Mouse (Mus musculus) forelimb bud, embryonic 11.5 days (tissue): ENCODE data around the gene Hhat.
A peak's percentile ranks its signal among the peaks of the same experiment; 100 is the strongest.

ENCODE experiments used
- DNase-seq: peaks from one replicate; pipeline ENCODE4 v3.0.0-alpha.2; 2012; ENCODE audit warnings: low read depth, low spot score

The Hhat gene

DNA sequence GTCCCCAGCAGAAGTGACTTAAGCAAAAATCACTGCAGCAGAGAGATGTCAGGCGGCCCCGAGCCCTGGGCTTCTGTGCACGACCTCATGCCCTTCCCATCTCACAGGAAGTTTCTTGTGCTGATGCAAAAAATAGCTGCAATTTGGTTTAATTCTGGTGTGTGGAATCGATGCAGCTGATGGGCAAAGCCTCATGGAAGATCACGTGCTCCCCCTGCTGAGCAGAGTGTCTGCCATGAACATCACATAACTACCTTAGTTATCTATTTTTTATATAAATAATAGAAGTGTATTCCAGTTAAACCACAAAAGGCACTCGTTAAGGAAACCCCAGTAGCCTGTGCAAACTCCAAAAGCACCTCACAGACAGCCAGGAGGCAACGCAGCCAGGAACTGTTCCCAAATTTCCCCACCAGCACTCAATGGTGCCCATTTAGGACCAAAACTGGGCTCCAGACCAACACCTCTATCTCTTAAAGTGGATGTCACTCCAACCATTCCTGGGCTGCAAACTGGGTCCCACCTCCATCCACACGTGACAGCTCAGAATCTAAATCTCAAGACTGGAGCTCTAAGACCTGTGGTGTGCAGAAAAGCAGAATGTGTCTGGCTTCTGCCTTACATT, 118.9 kb downstream of the Hhat start:
- no peak for DNase-seq

DNA sequence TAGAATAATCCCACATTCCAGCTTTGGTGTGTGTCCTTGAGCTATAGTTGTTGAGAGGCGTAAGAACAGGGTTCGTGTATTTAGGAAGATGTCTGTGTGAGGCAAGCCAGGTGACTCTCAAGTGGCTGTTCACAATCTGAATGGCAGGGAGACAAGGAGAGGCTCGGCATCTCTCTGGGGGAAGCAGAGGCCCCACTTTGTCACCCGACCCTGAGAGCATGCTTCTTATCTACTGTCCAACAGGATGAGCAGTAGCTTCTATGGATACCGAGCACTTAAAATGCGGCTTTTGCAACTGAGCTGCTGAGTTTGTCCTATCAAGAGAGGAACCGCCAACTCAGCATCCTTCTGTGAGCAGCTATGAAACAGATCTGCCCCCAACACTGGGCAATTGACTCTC, 120.4 kb downstream of the Hhat start:
- DNase-seq = no peak

DNA sequence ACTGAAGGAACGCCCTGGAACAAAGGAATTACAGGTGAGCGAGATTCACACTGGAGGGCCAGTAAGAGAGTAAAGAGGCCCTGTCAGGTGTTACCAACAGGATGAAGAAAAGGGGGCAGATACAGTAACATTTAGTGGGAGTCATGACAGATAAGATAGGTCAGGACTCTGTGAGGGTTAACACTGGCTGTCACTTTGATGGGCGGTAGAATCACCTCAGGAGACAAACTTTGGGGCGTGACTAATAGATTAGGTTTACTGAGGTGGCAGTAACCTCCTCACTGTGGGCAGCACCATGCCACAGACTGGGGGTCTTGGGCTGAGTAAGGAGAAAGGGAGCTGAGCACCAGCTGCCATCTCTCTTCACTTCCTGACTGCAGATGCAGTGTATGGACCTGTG, 121.0 kb downstream of the Hhat start:
- DNase-seq = no peak

DNA sequence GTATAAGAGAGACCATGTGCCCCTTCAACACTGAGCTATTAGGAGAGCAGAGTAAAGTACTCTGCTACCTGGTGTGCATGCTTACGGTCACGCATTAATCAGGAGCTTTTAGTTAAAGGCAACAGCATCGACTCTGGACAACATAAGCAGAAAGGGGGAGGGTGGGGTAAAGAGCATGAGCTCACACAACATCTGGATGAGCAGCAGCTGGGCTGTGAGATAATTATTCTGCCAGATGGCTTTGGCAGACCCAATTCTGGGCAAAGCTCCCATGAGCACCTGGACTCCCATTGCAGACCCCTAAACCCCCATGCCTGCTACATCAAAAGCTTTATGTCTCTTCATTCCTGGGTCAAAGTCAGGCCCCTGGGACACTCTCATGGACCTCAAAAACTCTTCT, 121.8 kb downstream of the Hhat start:
- DNase-seq = peak; percentile 36

DNA sequence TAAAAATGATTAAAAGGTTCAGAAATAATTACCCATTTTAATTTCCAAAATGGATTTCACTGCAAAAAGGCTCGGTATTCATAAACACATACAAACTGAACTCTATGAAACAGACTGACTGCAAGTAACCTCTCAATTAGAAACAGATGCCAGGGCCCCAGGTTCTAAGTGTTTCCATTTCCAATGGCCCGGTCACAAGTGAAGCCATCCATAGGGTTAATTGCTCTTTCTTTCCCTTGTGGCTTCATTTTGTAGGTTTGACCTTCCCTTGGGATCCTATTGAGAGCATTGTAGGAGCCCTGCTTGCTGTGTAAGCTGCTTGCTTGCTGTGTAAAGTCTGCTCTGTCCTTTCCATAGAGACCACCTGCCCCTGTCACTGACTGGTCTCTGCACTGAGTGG, 123.7 kb downstream of the Hhat start:
- DNase-seq = peak; percentile 63

DNA sequence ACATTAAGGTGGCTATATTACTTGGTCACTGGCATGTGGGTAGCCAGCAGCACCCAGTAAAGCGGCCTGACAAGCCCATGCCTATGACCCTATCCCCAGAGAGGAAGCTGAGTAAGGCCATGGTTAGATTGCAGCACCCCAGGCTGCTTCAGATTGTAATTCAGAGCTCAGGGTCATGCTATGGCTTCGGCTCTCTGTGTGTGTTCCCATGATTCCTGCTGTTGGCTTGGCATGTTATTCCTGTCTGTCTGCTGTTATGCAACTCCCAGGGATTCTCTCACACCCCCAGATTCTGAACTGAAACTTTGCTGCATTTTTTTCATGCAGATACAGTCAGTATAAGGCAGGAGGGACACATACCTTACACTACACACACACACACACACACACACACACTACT, 128.9 kb downstream of the Hhat start:
- DNase-seq = no peak

DNA sequence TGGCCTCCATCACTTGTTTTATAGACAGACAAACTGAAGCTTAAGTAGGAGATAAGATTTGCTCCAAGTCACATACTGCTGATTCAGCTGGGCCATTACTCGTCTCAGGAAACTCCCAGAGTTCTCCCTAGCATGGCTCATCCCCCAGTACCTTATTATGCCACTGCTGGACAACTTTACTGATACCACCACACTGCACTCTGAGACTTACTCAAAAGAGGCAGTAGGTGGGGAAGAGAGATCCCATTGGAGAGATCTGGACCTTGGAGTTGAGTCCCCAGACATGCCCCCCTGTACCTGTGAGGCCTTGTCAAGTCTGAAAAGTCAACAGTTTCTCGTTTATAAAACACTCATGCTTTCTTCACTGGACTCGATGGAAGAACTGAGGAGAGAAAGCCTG, 131.8 kb downstream of the Hhat start:
- no peak for DNase-seq

DNA sequence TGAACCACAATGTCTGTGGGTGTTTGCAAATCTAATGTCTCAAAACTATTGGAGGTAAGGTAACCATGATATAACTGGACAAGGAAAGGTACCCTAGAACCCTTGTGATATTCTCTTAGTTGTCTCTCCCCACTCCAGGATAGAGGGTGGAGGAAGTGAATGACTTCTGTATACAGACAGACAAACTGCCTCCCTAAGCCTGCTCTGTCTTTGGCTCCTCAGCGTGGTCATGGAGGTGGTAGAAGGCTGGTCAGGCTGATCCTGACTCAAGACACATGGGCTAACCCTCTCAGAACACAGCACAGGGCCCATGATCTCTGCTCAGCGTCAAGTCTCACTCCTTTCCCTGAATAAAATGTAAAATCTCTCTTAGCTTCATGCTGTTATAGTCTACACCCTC, 149.2 kb downstream of the Hhat start:
- DNase-seq = no peak

DNA sequence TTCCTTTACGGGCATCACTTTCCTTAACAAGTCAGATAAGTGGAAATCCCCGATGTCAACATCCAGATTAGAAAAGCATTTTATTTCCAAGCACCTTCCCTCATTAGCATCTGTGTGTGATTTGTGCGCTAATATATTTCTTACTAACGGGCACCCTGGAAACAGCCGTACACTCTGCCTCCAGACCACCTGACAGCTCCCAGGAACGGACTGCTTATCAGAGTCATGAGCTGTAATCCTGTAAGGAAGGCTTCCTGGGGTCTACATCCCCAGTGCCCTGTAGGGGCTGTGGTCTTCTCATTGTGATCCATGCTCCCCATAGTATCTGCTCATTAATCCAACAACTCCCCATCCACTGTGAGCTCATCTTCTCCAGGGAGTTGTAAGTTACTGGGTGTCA, 157.8 kb downstream of the Hhat start:
- no peak for DNase-seq

DNA sequence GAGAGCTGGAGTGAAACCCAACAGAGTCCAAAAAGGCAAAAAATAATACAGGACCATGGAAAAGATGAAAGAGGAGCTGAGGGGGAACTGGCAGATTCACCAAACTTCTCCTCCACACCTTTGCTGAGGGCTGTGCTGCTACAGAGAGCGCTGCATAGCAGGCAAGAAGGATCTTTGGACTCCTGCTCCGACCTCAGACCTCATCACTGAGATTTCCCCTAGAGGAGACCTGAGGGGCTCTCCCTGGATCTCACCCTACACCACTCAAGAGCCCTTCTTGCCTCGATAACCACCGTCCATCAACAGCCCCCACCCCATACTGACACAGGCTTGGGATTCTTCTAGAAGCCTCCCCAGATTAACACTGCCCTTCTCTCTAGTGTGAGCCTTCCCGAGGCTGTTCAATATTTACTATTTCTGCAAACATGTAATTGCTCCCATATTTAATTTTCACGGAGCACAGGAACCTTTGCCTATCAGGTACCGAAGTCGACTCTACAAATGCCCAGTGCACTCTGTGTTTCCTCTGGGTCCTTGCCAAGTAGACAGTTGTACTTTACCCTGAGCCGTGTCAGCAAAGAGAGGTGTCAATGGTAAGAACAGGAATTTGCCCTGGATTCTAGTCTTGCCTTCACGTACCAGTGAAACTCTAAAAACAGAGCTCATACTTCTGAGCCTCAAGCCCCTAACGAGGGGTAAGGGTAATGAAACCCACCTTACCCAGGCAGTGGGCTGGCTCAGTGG, 158.9 kb downstream of the Hhat start:
- no peak for DNase-seq

DNA sequence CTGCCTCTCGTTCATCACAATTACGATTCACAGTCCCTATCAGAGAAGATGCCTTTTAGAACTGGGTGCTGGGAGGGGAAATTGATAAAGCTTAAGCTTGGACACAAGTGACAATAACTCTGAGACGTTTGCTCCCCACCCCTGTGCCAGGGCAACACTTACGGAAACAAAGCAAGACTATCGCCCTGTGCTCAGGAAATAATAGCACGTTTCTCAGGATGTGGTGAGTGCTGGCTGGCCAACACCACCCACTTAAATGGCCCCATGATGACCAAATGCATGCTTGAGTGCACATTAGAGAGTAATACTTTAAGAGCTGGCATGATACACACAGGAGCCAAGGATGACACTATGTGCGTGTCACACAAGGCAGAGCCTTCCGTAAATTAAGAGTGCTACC, 164.1 kb downstream of the Hhat start:
- DNase-seq = no peak

DNA sequence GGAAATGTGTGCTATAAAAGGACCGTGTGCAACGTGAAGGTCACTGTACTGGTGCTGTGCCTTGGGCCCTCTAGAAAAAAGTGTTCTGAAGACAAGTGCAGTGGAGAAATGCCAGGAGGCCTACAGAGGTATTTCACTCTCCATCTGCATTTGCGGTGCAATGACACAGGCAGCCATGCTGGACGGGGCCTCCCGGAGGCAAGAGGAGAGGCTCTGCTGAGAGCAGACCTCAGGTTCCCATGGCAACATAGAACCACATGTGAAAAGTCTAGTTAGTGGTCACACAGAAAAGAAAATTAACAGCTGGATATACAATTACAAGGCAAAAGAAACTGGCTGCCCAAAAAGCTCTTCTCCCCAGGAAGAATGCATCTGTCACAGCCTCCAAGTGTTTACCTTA, 166.6 kb downstream of the Hhat start:
- DNase-seq = peak; percentile 29

DNA sequence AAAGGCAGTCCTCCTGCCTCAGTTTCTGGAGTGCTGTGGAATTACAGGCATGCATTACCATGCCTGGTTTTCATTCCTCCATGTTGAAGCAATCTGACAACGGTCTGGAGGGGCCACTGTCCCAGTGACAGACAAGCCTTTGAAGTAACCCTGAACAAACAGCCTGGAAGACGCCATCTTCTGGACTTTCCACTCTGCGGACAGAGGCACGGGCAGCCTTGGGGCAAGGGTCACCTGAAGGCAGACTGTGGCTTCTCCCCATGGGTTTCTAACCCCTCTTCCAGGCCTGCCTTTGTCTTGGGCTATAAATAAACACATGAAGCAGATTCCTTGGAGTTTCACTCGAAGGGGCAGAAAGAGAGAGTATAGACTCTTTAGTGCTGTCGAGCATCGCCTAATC, 167.5 kb downstream of the Hhat start:
- no peak for DNase-seq

DNA sequence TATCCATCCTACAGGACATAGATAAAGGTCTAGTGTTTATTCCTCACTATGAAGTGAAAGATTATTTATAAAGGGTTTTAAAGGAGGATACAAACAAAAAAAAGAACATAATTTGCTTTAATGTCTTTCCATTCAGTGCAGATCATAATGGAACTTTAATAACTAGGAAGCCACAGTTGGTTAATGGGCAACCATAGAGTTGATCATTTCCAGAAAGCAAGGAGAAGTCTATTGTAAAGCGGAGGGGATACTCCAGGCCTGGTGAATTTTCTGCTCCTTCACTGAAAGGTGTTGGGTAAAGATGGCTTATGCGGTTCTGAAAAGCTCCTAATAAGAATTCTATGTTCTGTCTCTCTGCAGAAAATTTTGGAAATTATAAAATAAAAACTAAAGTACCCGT, 169.8 kb downstream of the Hhat start:
- DNase-seq = no peak

DNA sequence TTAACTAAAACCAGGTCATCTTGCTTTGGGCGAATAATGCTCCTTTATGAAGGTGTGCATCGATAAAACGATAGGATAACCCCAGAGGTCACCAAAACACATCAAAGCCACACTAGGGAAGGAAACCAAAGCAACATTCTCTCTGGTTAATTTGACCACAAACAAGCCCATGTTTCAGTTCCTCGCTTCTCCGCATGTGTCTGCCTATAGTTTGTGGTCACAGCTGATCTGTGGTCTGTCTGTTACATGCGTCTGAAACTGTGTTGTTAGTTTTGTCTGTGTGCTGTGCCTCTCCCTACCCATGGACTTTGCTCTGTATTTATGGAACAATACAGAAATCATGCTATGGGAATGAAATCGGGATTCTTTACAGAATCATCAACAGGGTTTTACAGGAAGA, 171.3 kb downstream of the Hhat start:
- DNase-seq = no peak

DNA sequence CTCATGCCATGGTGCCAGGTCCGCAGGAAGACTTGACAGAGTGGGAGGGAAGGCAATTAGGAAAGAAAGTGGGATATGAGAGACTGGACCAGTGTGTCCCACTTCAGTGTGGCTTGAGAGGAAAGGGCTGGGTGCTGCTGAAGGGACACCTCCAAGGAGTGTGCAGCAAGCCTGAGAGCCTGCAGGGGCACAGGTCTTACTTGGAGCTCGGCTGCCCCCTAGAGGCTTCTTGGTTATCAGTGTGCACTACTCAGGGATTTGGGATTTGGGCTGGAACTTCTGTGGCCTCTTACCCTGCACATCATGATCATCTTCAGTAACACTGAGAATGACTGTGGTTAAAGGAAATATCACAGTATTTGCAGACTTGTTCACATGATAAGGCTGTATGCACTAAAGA, 172.6 kb downstream of the Hhat start:
- DNase-seq = peak; percentile 77

DNA sequence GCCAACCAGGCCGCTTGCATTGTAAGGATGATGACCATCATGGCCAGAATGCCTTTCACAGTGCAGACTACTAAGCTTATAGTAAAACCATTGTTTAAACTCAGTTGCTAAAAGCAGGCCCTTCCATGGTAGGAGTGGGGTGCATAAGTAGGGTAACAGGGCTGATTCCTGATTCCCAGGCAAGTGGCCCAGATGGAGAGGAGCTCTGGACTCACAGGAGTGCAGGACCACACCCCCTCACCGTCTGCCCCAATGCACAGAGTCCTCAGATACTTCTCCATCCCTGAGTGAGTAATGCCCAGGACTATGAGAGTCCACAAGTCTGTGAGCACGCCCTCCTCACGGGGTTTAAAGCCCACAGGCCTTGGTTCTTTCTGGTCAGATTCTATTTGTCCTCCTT, 175.6 kb downstream of the Hhat start:
- no peak for DNase-seq

DNA sequence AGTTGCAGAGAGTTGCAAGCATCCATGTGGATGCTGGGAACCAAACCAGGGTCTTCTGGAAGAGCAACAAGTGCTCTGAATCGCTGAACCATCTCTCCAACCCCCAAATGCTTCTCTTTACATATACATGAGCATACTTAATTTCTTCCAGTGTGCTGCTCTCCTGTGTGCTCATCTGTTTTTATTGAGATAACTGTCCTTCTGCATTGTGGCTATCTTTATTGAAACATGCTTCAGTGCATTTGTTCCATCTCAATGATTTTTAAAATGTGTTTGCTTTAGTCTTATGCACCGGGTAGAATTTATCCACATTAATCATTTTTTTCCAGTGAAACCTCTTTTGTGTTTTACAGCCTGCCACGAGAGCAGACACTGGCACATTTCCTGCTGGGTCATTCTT, 177.5 kb downstream of the Hhat start:
- no peak for DNase-seq

DNA sequence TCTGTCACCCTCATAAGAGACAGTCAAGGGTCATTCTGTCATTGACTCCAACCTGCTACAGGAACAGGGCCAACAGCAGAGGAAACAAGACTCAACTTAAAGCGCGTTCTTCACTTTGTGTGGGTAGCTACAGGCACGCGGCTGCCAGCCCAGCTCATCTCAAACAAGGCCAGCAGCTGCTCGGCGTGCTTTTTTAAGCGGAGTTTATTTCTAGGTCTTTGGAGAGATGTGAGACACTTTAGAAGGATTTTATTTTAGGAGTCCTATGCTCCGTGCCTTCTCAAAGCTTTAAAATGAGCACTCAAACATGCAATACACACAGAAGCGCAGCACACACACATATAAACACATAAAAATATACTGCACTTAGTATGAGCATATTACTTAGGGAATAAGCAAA, 183.6 kb downstream of the Hhat start:
- DNase-seq = no peak

DNA sequence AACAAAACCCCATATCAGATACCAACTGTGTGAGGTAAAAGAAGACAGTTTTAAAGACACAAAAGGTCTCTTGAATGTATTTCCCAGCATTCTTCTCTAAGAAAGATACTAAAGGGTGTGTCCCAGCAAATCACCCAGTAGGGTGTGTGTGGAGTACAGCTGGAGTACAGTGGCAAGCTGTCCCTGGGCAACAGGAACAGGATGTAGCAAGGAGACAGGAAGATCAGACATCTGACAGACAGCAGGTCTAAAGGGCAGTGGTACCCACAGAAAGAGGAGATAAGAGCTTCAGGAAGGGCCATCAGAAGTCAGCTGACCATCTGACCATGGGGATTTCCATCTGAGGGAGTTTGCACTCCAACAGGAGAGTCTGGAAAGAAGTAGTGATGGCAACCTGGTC, 185.7 kb downstream of the Hhat start:
- DNase-seq = no peak

DNA sequence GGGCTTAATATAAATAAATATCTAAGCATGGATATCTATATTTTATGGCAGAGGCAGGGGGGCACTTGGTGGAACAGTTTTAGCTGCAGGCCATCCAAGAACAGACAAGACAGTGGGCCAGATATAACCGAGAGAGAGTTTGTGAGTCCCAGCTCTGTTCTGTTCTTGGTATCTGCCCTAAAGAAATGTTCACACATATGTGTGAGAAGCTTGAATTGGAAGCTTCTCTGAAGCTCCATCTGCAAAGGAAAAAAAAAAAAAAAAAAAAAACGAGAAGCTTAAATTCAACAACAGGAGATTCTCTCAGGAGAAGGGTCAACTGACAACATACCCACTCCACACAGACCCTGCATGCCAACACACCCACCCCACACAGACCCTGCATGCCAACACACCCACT, 188.1 kb downstream of the Hhat start:
- no peak for DNase-seq

DNA sequence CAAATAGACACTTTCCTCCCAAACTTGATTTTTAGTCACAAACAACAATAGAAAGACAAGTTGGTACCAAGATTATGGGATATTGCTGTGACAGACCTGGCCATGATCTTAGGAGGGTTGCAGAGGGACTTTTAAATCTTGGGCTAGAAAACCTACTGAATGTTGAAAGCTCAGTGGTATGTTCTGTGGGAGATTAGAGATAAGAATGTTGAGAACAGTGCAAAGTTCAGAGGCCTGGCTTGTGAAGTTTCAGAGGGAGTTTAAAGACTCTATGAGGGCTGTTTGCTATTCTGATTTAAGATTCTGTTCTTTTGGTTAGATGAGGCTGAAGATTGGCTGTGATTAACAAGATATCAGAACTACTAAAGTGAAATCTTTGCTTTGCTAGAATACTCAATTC, 206.3 kb downstream of the Hhat start:
- DNase-seq = no peak

DNA sequence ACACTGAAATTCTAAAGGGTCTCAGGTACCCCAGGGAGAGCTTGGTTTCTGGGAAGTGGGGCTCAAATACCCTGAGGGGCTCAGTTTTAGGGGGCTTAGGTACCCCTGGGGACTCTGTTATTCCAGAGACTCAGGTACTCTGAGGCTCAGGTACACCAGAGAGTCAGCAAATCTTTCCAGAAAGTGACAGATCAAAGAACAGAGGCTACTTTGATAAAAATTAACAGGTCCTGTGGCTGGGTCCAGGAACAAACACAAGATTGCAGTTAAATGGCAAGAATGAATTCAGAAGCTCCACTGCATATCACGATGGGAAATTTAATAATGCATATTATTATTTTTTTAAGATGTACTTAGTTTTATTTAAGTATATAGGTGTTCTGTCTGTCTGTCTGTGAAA, 211.7 kb downstream of the Hhat start:
- DNase-seq = no peak
